Mouse (Mus musculus) kidney, embryonic 16.5 days (tissue): Measurements from ENCODE around the gene Abhd17c. TPM values are rescaled to one million over a fixed set of nuclear protein-coding genes. Genes with fewer than 3 reads are reported as not detected.

ENCODE experiments used
- ATAC-seq: fragments of 200-750 bp; cut with Nextera tagmentation; 2 replicates; pipeline ENCODE4 v1.8.0; 2017; ENCODE audit warnings: moderate TSS enrichment; ENCODE audit not compliant: low FRiP score, low TSS enrichment
- H3K27ac ChIP-seq: fragments of 300-500 bp; sonication (generic); 2 replicates; pipeline ENCODE4 v1.5.1; 2014; ENCODE audit warnings: low read length
- H3K27me3 ChIP-seq: fragments of 300-500 bp; sonication (generic); 2 replicates; pipeline ENCODE4 v1.6.1; 2014; ENCODE audit warnings: low read length, control low read depth, mixed read lengths; ENCODE audit not compliant: insufficient read depth
- H3K36me3 ChIP-seq: fragments of 300-500 bp; sonication (generic); 2 replicates; pipeline ENCODE4 v1.6.1; 2014; ENCODE audit warnings: low read length, control low read depth, mixed read lengths; ENCODE audit not compliant: insufficient read depth
- H3K4me1 ChIP-seq: fragments of 300-500 bp; sonication (generic); 2 replicates; pipeline ENCODE4 v1.6.1; 2014; ENCODE audit warnings: low read length, control low read depth, mixed read lengths; ENCODE audit not compliant: insufficient read depth
- H3K4me2 ChIP-seq: fragments of 300-500 bp; sonication (generic); replicated peaks from 2 replicates; pipeline ENCODE4 v1.6.1; 2014; ENCODE audit warnings: low read depth, low read length
- H3K4me3 ChIP-seq: fragments of 300-500 bp; sonication (generic); 2 replicates; pipeline ENCODE4 v1.5.1; 2014; ENCODE audit warnings: mild to moderate bottlenecking, low read length
- H3K9ac ChIP-seq: fragments of 300-500 bp; sonication (generic); replicated peaks from 2 replicates; pipeline ENCODE4 v1.6.1; 2014; ENCODE audit warnings: low read length
- H3K9me3 ChIP-seq: fragments of 300-500 bp; sonication (generic); 2 replicates; pipeline ENCODE4 v1.6.1; 2016; ENCODE audit warnings: low read length, control low read depth
- WGBS: fragments of 180-500 bp; shearing (Covaris S2); extraction: QIAGEN DNeasy Blood & Tissue Kit; methylation state at CpG from one replicate; pipeline ENCODE4 v1.1.7; 2014; 5-methylcytosine and 5-hydroxymethylcytosine counted together
- polyA plus RNA-seq: library from polyadenylated mRNA; unstranded; fragments of >200 nt; fragmentation: Nextera tagmentation; extraction: Ambion mirVana; gene quantifications from 2 replicates; pipeline ENCODE4 v1.2.1, GENCODE M21; 2015

The Abhd17c gene
- polyA plus RNA-seq, 1 experiment from 2014 or later: 13.7 TPM

GRCm38 (mm10) chr7:84174655-84175448, 23.2 kb upstream of the Abhd17c start:
- Histone ChIP-seq H3K4me2 (no peak overlapping the region), H3K9ac (no peak overlapping the region), H3K36me3 (no peaks in the 10 kb centered on the region), H3K9me3 (no peaks in the 10 kb centered on the region), H3K27me3 (no peaks in the 10 kb centered on the region), H3K4me1 (no peaks in the 10 kb centered on the region), H3K4me3 (no peak overlapping the region), H3K27ac (no peak overlapping the region)
- 85% methylated on average over 11 of the region's 11 CpGs for WGBS
- no peak for ATAC-seq

GRCm38 (mm10) chr7:84173394-84173793, 21.7 kb upstream of the Abhd17c start:
- Histone ChIP-seq H3K27ac (no peak overlapping the region), H3K4me2 (no peak overlapping the region), H3K27me3 (no peaks in the 10 kb centered on the region), H3K4me1 (no peaks in the 10 kb centered on the region), H3K9ac (no peak overlapping the region), H3K36me3 (no peaks in the 10 kb centered on the region), H3K4me3 (no peak overlapping the region), H3K9me3 (no peaks in the 10 kb centered on the region)
- WGBS: 72% methylated on average over 4 of the region's 4 CpGs
- no peak for ATAC-seq

GRCm38 (mm10) chr7:84171177-84171787, 19.6 kb upstream of the Abhd17c start:
- no peaks in the 10 kb centered on the region for H3K27me3 ChIP-seq
- peak; percentile 75; the same call in 1 of the 2 replicates for ATAC-seq
- H3K4me2 ChIP-seq: no peak overlapping the region
- H3K27ac ChIP-seq: no peak overlapping the region
- no peak overlapping the region for H3K9ac ChIP-seq
- no peaks in the 10 kb centered on the region for H3K9me3 ChIP-seq
- no peaks in the 10 kb centered on the region for H3K4me1 ChIP-seq
- H3K36me3 ChIP-seq: no peaks in the 10 kb centered on the region
- no peak overlapping the region for H3K4me3 ChIP-seq
- 75% methylated on average over 1 of the region's 1 CpGs for WGBS

- 97% methylated on average over 2 of the region's 2 CpGs for WGBS
- no peaks in the 10 kb centered on the region for H3K9me3 ChIP-seq
- H3K27me3 ChIP-seq: no peaks in the 10 kb centered on the region
- H3K9ac ChIP-seq: no peak overlapping the region
- H3K4me3 ChIP-seq: no peak overlapping the region
- ATAC-seq: no peak
- H3K36me3 ChIP-seq: no peaks in the 10 kb centered on the region
- no peak overlapping the region for H3K27ac ChIP-seq
- H3K4me1 ChIP-seq: no peaks in the 10 kb centered on the region
- no peak overlapping the region for H3K4me2 ChIP-seq
These were observed 16.7 kb upstream of the Abhd17c start for GRCm38 (mm10) chr7:84168355-84168754.

- ATAC-seq: no peak
- no peak overlapping the region for H3K4me3 ChIP-seq
- WGBS: 72% methylated on average over 4 of the region's 4 CpGs
These were observed 15.2 kb upstream of the Abhd17c start for GRCm38 (mm10) chr7:84166721-84167419.

GRCm38 (mm10) chr7:84166007-84166406, 14.3 kb upstream of the Abhd17c start:
- 75% methylated on average over 1 of the region's 1 CpGs for WGBS
- ATAC-seq: no peak
- Histone ChIP-seq H3K27me3 (no peaks in the 10 kb centered on the region), H3K4me2 (no peak overlapping the region), H3K36me3 (no peaks in the 10 kb centered on the region), H3K4me1 (no peaks in the 10 kb centered on the region), H3K9me3 (no peaks in the 10 kb centered on the region), H3K4me3 (no peak overlapping the region), H3K27ac (no peak overlapping the region), H3K9ac (no peak overlapping the region)

More at GRCm38 (mm10) chr7:84166721-84167419, 15.2 kb upstream of the Abhd17c start:
- no peak overlapping the region for H3K9ac ChIP-seq
- H3K4me1 ChIP-seq: no peaks in the 10 kb centered on the region
- no peak overlapping the region for H3K4me2 ChIP-seq
- H3K27ac ChIP-seq: no peak overlapping the region
- no peaks in the 10 kb centered on the region for H3K36me3 ChIP-seq
- no peaks in the 10 kb centered on the region for H3K9me3 ChIP-seq
- H3K27me3 ChIP-seq: no peaks in the 10 kb centered on the region

- no peaks in the 10 kb centered on the region for H3K27me3 ChIP-seq
- no peaks in the 10 kb centered on the region for H3K9me3 ChIP-seq
- no peaks in the 10 kb centered on the region for H3K36me3 ChIP-seq
- H3K9ac ChIP-seq: no peak overlapping the region
- H3K4me2 ChIP-seq: no peak overlapping the region
- H3K4me1 ChIP-seq: no peaks in the 10 kb centered on the region
- H3K4me3 ChIP-seq: no peak overlapping the region
- WGBS: 66% methylated on average over 3 of the region's 3 CpGs
- no peak for ATAC-seq
- H3K27ac ChIP-seq: no peak overlapping the region
These were observed 13.6 kb upstream of the Abhd17c start for GRCm38 (mm10) chr7:84165288-84165687.

- H3K4me2 ChIP-seq: no peak overlapping the region
- no peak overlapping the region for H3K4me3 ChIP-seq
- no peaks in the 10 kb centered on the region for H3K27me3 ChIP-seq
- H3K36me3 ChIP-seq: no peaks in the 10 kb centered on the region
- no peak overlapping the region for H3K9ac ChIP-seq
- no peak overlapping the region for H3K27ac ChIP-seq
- 76% methylated on average over 4 of the region's 4 CpGs for WGBS
- H3K9me3 ChIP-seq: no peaks in the 10 kb centered on the region
- ATAC-seq: no peak
- no peaks in the 10 kb centered on the region for H3K4me1 ChIP-seq
These were observed 13.2 kb upstream of the Abhd17c start for GRCm38 (mm10) chr7:84164880-84165279.

- ATAC-seq: no peak; the same call in 1 of the 2 replicates
- Histone ChIP-seq H3K4me2 (no peak overlapping the region), H3K4me1 (no peaks in the 10 kb centered on the region), H3K27me3 (no peaks in the 10 kb centered on the region), H3K4me3 (no peak overlapping the region), H3K27ac (no peak overlapping the region), H3K9ac (no peak overlapping the region), H3K9me3 (no peaks in the 10 kb centered on the region), H3K36me3 (no peaks in the 10 kb centered on the region)
- WGBS: 47% methylated on average over 2 of the region's 2 CpGs
These were observed 12.7 kb upstream of the Abhd17c start for GRCm38 (mm10) chr7:84164419-84164818.

- H3K36me3 ChIP-seq: no peaks in the 10 kb centered on the region
- ATAC-seq: no peak
- H3K27ac ChIP-seq: no peak overlapping the region
- no peaks in the 10 kb centered on the region for H3K4me1 ChIP-seq
- 66% methylated on average over 4 of the region's 4 CpGs for WGBS
- H3K4me2 ChIP-seq: no peak overlapping the region
- no peaks in the 10 kb centered on the region for H3K27me3 ChIP-seq
- no peak overlapping the region for H3K9ac ChIP-seq
- no peaks in the 10 kb centered on the region for H3K9me3 ChIP-seq
- H3K4me3 ChIP-seq: no peak overlapping the region
These were observed 11.9 kb upstream of the Abhd17c start for GRCm38 (mm10) chr7:84163585-84163984.
